Mouse (Mus musculus): Measurements from ENCODE around the gene Sarm1. TPM values are rescaled to one million over a fixed set of nuclear protein-coding genes. Genes with fewer than 3 reads are reported as not detected.

The Sarm1 gene
- total RNA-seq, 4 experiments from 2014 or later, result 32.1 to 36.7 (median 33.1) TPM

Other genes starting within 250 kb of the Sarm1 start
- gene 2610507B11Rik, start 236.0 kb downstream of the Sarm1 start, total RNA-seq (2022), result 100 to 1,000 TPM; 172 to 181 (median 177) TPM
- 10 to 100 TPM; 12.0 to 15.3 (median 13.3) TPM for gene BC030499, start 206.9 kb downstream of the Sarm1 start, total RNA-seq (2022)
- gene Spag5, start 196.2 kb downstream of the Sarm1 start, total RNA-seq (2022), result 10 to 100 TPM in 1 of 4 experiments, 1 to 10 TPM in 3; 6.8 to 11.9 (median 7.1) TPM
- 100 to 1,000 TPM; 784 to 869 (median 811) TPM for gene Aldoc, start 174.8 kb downstream of the Sarm1 start, total RNA-seq (2022)
- 10 to 100 TPM; 57.1 to 62.1 (median 59.4) TPM for gene Pigs, start 169.3 kb downstream of the Sarm1 start, total RNA-seq (2022)
- gene Unc119, start 154.3 kb downstream of the Sarm1 start, total RNA-seq (2022), result 10 to 100 TPM; 28.5 to 34.5 (median 30.6) TPM
- under 1 TPM in 2 of 4 experiments, not detected in 2; 0.11 to 0.19 TPM for gene Foxn1, start 111.2 kb downstream of the Sarm1 start, total RNA-seq (2022)
- gene Slc13a2, start 75.5 kb downstream of the Sarm1 start, total RNA-seq (2022), result not detected
- 10 to 100 TPM in 3 of 4 experiments, 1 to 10 TPM in 1; 8.2 to 15.4 (median 12.2) TPM for gene Slc46a1, start 32.1 kb downstream of the Sarm1 start, total RNA-seq (2022)
- 10 to 100 TPM; 73.4 to 86.0 (median 77.9) TPM for gene Vtn, start 1.3 kb upstream of the Sarm1 start, total RNA-seq (2022)
- 1 to 10 TPM; 1.3 to 2.1 (median 1.6) TPM for gene Sebox, start 5.7 kb upstream of the Sarm1 start, total RNA-seq (2022)
- gene Tmem199, start 14.4 kb upstream of the Sarm1 start, total RNA-seq (2022), result 10 to 100 TPM; 39.4 to 42.9 (median 41.8) TPM
- 100 to 1,000 TPM; 116 to 125 (median 118) TPM for gene Poldip2, start 14.4 kb upstream of the Sarm1 start, total RNA-seq (2022)
- 10 to 100 TPM; 32.8 to 36.6 (median 34.2) TPM for gene Tnfaip1, start 38.6 kb upstream of the Sarm1 start, total RNA-seq (2022)
- 10 to 100 TPM; 79.7 to 81.6 (median 80.9) TPM for gene Ift20, start 38.6 kb upstream of the Sarm1 start, total RNA-seq (2022)
- 10 to 100 TPM; 23.7 to 29.6 (median 26.6) TPM for gene Tmem97, start 53.0 kb upstream of the Sarm1 start, total RNA-seq (2022)
- 10 to 100 TPM; 84.1 to 92.5 (median 87.6) TPM for gene Nlk, start 199.6 kb upstream of the Sarm1 start, total RNA-seq (2022)